In the genomic region with DNA sequence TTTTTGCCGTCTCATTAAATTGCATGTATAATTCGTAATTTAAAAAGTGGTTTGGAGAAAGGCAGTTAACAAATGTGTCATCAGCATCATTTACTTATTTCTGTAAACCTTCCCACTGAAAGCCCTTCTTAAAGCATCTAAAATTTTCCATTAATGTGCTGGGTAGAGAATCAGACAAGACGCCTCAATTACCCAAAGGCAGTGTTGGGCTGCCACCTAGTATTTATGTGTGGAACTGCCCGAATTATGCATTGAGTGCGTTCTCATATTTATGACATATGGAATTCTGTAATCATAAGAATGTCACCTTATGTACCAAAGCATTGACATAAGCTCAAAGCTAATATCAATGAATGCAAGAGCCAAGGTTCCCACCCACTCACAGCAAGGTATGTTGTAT, we compare ENCODE assay signal across 8 mouse cellular contexts.
DNase-seq lines count a peak whose midpoint lies in the region; ATAC-seq and TF ChIP-seq lines count a peak whose summit lies in the region.

No protein-coding gene starts in this region.

- no peak overlapping the region for H3K27ac ChIP-seq in cerebellum, adult 2 months (ENCODE audit: insufficient read depth, low read length)
- H3K27ac ChIP-seq in liver, embryonic 11.5 days (ENCODE audit: low read depth, low read length): no peak overlapping the region

- TF ChIP-seq POLR2A in cerebellum, adult 2 months (IDR thresholded peaks at IDR 0.05; ENCODE audit: borderline replicate concordance, insufficient read depth, low read length): no peak

- 36% methylated on average over 5 of the region's 5 CpGs for WGBS in cerebellum, adult 2 months
- 65% methylated on average over 5 of the region's 5 CpGs for WGBS in liver, embryonic 11.5 days

- H3K4me2 ChIP-seq in liver, embryonic 11.5 days: no peak overlapping the region

- ATAC-seq in liver, embryonic 11.5 days (replicated peaks; ENCODE audit: low FRiP score): no peak
- ATAC-seq in granulocyte monocyte progenitor cell, adult 5-6 weeks (replicated peaks; ENCODE audit: poor library complexity, severe bottlenecking): no peak

- H3K9me3 ChIP-seq in liver, embryonic 11.5 days (ENCODE audit: control insufficient read depth, low read length): no peaks in the 10 kb centered on the region

- peak; percentile 30; the same call in 1 of the 2 replicates for TF ChIP-seq CTCF in cerebellum, adult 2 months (IDR thresholded peaks at IDR 0.05; ENCODE audit: borderline replicate concordance, insufficient read depth, low read depth, low read length)

- H3K4me3 ChIP-seq in cerebellum, adult 2 months (replicated peaks; ENCODE audit: insufficient read depth, low read depth, low read length): no peak overlapping the region
- H3K4me3 ChIP-seq in liver, embryonic 11.5 days (ENCODE audit: low read depth, low read length): no peak overlapping the region

- no peaks in the 10 kb centered on the region for H3K27me3 ChIP-seq in cerebellum, adult 2 months (ENCODE audit: control insufficient read depth, insufficient read depth, low read length)
- H3K27me3 ChIP-seq in liver, embryonic 11.5 days (replicated peaks; ENCODE audit: control insufficient read depth, insufficient read depth, low read length): no peaks in the 10 kb centered on the region

- H3K4me1 ChIP-seq in cerebellum, adult 2 months (ENCODE audit: control insufficient read depth, insufficient read depth, low read length): no peaks in the 10 kb centered on the region
- H3K4me1 ChIP-seq in liver, embryonic 11.5 days (replicated peaks; ENCODE audit: control insufficient read depth, insufficient read depth, low read length): no peaks in the 10 kb centered on the region

- no peak overlapping the region for H3K9ac ChIP-seq in liver, embryonic 11.5 days (ENCODE audit: low read depth, low read length)

- DNase-seq in cerebellum, adult 2 months: peak; percentile 4 to 6
- no peak for DNase-seq in cerebellum, adult 11-12 months
- peak; percentile 2 for DNase-seq in liver
- no peak for DNase-seq in liver, embryonic 11.5 days (ENCODE audit: low spot score)
- peak; percentile 42 for DNase-seq in layer of hippocampus, adult 9-11 months
- DNase-seq in retina, postnatal 7 days (ENCODE audit: low read depth, low spot score): peak; percentile 32
- no peak for DNase-seq in spleen, postnatal 36 days (ENCODE audit: low spot score in 2 of 2)

- no peaks in the 10 kb centered on the region for H3K36me3 ChIP-seq in liver, embryonic 11.5 days (ENCODE audit: control insufficient read depth, insufficient read depth, low read length)

Comparison
In these comparisons a context has a peak if more than half of its experiments do, and no peak if none do; other contexts are left out.
1. DNase-seq: peak in cerebellum, adult 2 months (2 of 2), liver (single experiment), layer of hippocampus, adult 9-11 months (single experiment) and retina, postnatal 7 days (single experiment); none in cerebellum, adult 11-12 months (single experiment), liver, embryonic 11.5 days (single experiment) and spleen, postnatal 36 days (0 of 2).